Mouse (Mus musculus) embryonic facial prominence, embryonic 11.5 days (tissue): ENCODE measurements at regions not wholly inside any gene's neighbourhood (a gene's known extent, or its start where the extent isn't known, plus 50 kb on each side); places are given as distances from the start of the nearest gene placed in this dataset.

ENCODE experiments used
- ATAC-seq: fragments of 200-750 bp; cut with Nextera tagmentation; replicated peaks from 2 replicates; pipeline ENCODE4 v1.8.0; 2017; ENCODE audit warnings: low read depth; ENCODE audit not compliant: insufficient number of reproducible peaks, low FRiP score, low TSS enrichment
- DNase-seq: peaks from one replicate; pipeline ENCODE4 v3.0.0-alpha.2; 2015; ENCODE audit warnings: low spot score
- H3K27ac ChIP-seq: fragments of 300-500 bp; sonication (generic); replicated peaks from 2 replicates; pipeline ENCODE4 v1.5.1; 2014; ENCODE audit warnings: mild to moderate bottlenecking, low read depth, low read length, control low read depth
- H3K27me3 ChIP-seq: fragments of 300-500 bp; sonication (generic); 2 replicates; pipeline ENCODE4 v1.6.1; 2014; ENCODE audit warnings: mild to moderate bottlenecking, low read length, moderate library complexity, mixed read lengths; ENCODE audit not compliant: control insufficient read depth, insufficient read depth
- H3K36me3 ChIP-seq: fragments of 300-500 bp; sonication (generic); replicated peaks from 2 replicates; pipeline ENCODE4 v1.6.1; 2014; ENCODE audit warnings: low read depth, mild to moderate bottlenecking, low read length, moderate library complexity, mixed read lengths; ENCODE audit not compliant: control insufficient read depth, insufficient read depth
- H3K4me1 ChIP-seq: fragments of 300-500 bp; sonication (generic); 2 replicates; pipeline ENCODE4 v1.6.1; 2014; ENCODE audit warnings: low read length, mixed read lengths; ENCODE audit not compliant: control insufficient read depth, insufficient read depth
- H3K4me2 ChIP-seq: fragments of 300-500 bp; sonication (generic); 2 replicates; pipeline ENCODE4 v1.6.1; 2014; ENCODE audit warnings: low read depth, mild to moderate bottlenecking, control low read depth, low read length, moderate library complexity
- H3K4me3 ChIP-seq: fragments of 300-500 bp; sonication (generic); 2 replicates; pipeline ENCODE4 v1.5.1; 2014; ENCODE audit warnings: low read depth, low read length, control low read depth
- H3K9ac ChIP-seq: fragments of 300-500 bp; sonication (generic); replicated peaks from 2 replicates; pipeline ENCODE4 v1.6.1; 2014; ENCODE audit warnings: mild to moderate bottlenecking, control low read depth, low read length
- H3K9me3 ChIP-seq: fragments of 300-500 bp; sonication (generic); replicated peaks from 2 replicates; pipeline ENCODE4 v1.6.1; 2016; ENCODE audit warnings: mild to moderate bottlenecking, low read length, inconsistent platforms, mixed read lengths; ENCODE audit not compliant: control insufficient read depth
- WGBS: fragments of 180-500 bp; shearing (Covaris S2); extraction: QIAGEN DNeasy Blood & Tissue Kit; methylation state at CpG from one replicate; pipeline ENCODE4 v1.1.7; 2014; 5-methylcytosine and 5-hydroxymethylcytosine counted together

DNA sequence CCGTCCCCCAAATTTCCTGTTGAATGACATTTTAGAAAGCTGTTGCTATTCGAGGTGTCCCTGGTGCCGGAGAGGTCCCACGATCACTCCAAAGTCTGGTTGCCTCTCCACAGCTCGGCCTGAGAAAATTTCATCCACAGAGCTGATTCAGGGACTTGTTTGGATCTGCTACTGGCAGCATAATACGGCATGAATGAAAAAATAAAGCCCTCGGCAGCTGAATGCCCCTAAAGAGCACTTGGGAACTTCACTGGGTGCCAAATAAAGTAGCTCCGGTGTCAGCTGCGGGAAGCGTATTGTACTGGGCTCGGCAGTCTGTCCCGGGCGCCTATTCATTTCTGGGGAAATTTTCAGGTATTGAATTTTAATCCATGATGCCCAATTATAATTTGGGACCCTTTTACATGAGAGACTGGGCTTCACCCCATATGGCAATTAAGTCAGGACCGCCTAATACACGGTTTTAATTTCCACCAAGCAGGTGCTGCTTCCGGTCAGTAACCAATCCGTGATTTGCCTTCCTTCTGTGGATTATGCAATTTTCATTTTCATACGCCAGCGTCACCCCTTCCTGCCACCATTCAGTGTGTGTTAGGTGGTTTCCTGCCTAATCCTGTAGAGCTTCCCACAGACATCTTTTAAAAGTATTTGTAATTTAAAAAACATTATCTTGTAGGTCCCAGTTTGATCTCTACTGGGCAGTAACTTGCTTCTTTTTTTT lies 200.7 kb upstream of the Adgrl2 start:
- no peak overlapping the region for H3K4me3 ChIP-seq
- no peak overlapping the region for H3K9ac ChIP-seq
- H3K27ac ChIP-seq: no peak overlapping the region
- H3K36me3 ChIP-seq: no peaks in the 10 kb centered on the region
- no peaks in the 10 kb centered on the region for H3K27me3 ChIP-seq
- ATAC-seq (no peak), DNase-seq (no peak)
- H3K9me3 ChIP-seq: no peaks in the 10 kb centered on the region
- no peaks in the 10 kb centered on the region for H3K4me1 ChIP-seq
- 71% methylated on average over 19 of the region's 19 CpGs for WGBS
- no peak overlapping the region for H3K4me2 ChIP-seq

DNA sequence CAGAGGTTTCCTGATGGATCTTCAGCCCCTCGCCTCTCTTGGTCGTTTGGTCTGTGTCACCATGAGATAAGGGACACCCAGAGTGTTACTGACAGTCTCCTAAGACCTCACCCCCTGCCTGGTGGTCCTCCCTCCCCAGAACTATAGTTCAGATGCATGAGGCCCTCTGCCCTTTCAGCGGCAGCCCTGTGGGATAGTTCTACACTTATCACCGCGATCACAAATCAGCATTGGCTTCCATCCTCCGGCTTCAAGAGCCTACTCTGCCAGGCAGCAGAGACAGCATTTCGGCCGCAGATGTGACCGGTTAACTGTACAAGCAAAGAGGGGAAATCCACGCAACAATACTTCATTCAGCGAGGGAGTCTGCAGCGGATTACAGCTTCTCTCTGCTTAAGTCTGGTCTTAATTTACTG lies 193.8 kb upstream of the Adgrl2 start:
- Histone ChIP-seq H3K4me1 (no peaks in the 10 kb centered on the region), H3K27me3 (no peaks in the 10 kb centered on the region), H3K36me3 (no peaks in the 10 kb centered on the region), H3K9ac (no peak overlapping the region), H3K27ac (no peak overlapping the region; the same call in 1 of the 2 replicates), H3K9me3 (no peaks in the 10 kb centered on the region), H3K4me2 (peak overlapping the region; percentile 32), H3K4me3 (no peak overlapping the region)
- DNase-seq (peak; percentile 88), ATAC-seq (peak; percentile 52; the same call in 1 of the 2 replicates)
- WGBS: 12% methylated on average over 12 of the region's 12 CpGs

GRCm38 (mm10) chr3:149182095-149182494 lies 191.7 kb upstream of the Adgrl2 start:
- H3K9ac ChIP-seq: no peak overlapping the region
- no peak for ATAC-seq
- WGBS: 81% methylated on average over 5 of the region's 5 CpGs

GRCm38 (mm10) chr3:149180129-149180528 lies 189.8 kb upstream of the Adgrl2 start:
- no peaks in the 10 kb centered on the region for H3K36me3 ChIP-seq
- no peaks in the 10 kb centered on the region for H3K27me3 ChIP-seq
- no peaks in the 10 kb centered on the region for H3K9me3 ChIP-seq
- H3K9ac ChIP-seq: no peak overlapping the region
- H3K4me3 ChIP-seq: no peak overlapping the region
- no peaks in the 10 kb centered on the region for H3K4me1 ChIP-seq
- 31% methylated on average over 8 of the region's 8 CpGs for WGBS
- H3K27ac ChIP-seq: no peak overlapping the region
- H3K4me2 ChIP-seq: no peak overlapping the region
- DNase-seq (no peak), ATAC-seq (no peak)

More at GRCm38 (mm10) chr3:149182095-149182494, 191.7 kb upstream of the Adgrl2 start:
- Histone ChIP-seq H3K4me1 (no peaks in the 10 kb centered on the region), H3K27ac (no peak overlapping the region), H3K9me3 (no peaks in the 10 kb centered on the region), H3K4me3 (no peak overlapping the region), H3K27me3 (no peaks in the 10 kb centered on the region), H3K36me3 (no peaks in the 10 kb centered on the region), H3K4me2 (no peak overlapping the region)
- DNase-seq: no peak

- Histone ChIP-seq H3K27me3 (no peaks in the 10 kb centered on the region), H3K4me2 (no peak overlapping the region), H3K4me3 (no peak overlapping the region), H3K27ac (no peak overlapping the region), H3K9ac (no peak overlapping the region), H3K4me1 (no peaks in the 10 kb centered on the region), H3K9me3 (no peaks in the 10 kb centered on the region), H3K36me3 (no peaks in the 10 kb centered on the region)
- no peak for ATAC-seq
- DNase-seq: no peak
- WGBS: 73% methylated on average over 11 of the region's 11 CpGs
Measured at GRCm38 (mm10) chr3:149179486-149180116, 189.2 kb upstream of the Adgrl2 start.

GRCm38 (mm10) chr3:149178891-149179290 lies 188.5 kb upstream of the Adgrl2 start:
- Histone ChIP-seq H3K9ac (no peak overlapping the region), H3K9me3 (no peaks in the 10 kb centered on the region), H3K27ac (no peak overlapping the region), H3K36me3 (no peaks in the 10 kb centered on the region), H3K4me2 (no peak overlapping the region), H3K4me1 (no peaks in the 10 kb centered on the region), H3K4me3 (no peak overlapping the region), H3K27me3 (no peaks in the 10 kb centered on the region)
- 92% methylated on average over 3 of the region's 3 CpGs for WGBS
- DNase-seq (no peak), ATAC-seq (no peak)

GRCm38 (mm10) chr3:149174689-149175390 lies 184.5 kb upstream of the Adgrl2 start:
- no peak overlapping the region for H3K4me3 ChIP-seq
- peak; percentile 53 for DNase-seq
- H3K27ac ChIP-seq: no peak overlapping the region
- no peaks in the 10 kb centered on the region for H3K27me3 ChIP-seq
- no peak overlapping the region for H3K9ac ChIP-seq
- H3K36me3 ChIP-seq: no peaks in the 10 kb centered on the region
- 67% methylated on average over 11 of the region's 11 CpGs for WGBS
- no peak overlapping the region for H3K4me2 ChIP-seq
- ATAC-seq: no peak
- H3K4me1 ChIP-seq: no peaks in the 10 kb centered on the region
- no peaks in the 10 kb centered on the region for H3K9me3 ChIP-seq

GRCm38 (mm10) chr3:149173537-149173936 lies 183.2 kb upstream of the Adgrl2 start:
- Histone ChIP-seq H3K36me3 (no peaks in the 10 kb centered on the region), H3K4me2 (peak overlapping the region; percentile 21), H3K27me3 (no peaks in the 10 kb centered on the region), H3K9me3 (no peaks in the 10 kb centered on the region), H3K27ac (no peak overlapping the region), H3K9ac (no peak overlapping the region), H3K4me1 (no peaks in the 10 kb centered on the region), H3K4me3 (no peak overlapping the region)
- 36% methylated on average over 10 of the region's 10 CpGs for WGBS
- ATAC-seq (no peak), DNase-seq (peak; percentile 12)
